Mouse (Mus musculus): ENCODE data around the gene Lrrc71. TPM values are rescaled to one million over a fixed set of nuclear protein-coding genes. Genes with fewer than 3 reads are reported as not detected.

Gene Lrrc71
- total and polyA plus RNA-seq, 2 experiments from 2014 or later, result 0.66 to 1.3 TPM

- Histone ChIP-seq H3K27me3 (ENCODE audit: insufficient read depth, low read length) (peaks cover 13% of the 10 kb centered on the region), H3K27ac (ENCODE audit: low read depth, low read length) (no peak overlapping the region)
These were observed 17.9 kb upstream of the Lrrc71 start for GRCm38 (mm10) chr3:87766284-87766667.

GRCm38 (mm10) chr3:87765631-87766283 is 17.3 kb upstream of the Lrrc71 start:
- no peak overlapping the region for H3K27ac ChIP-seq (ENCODE audit: low read depth, low read length)

More at GRCm38 (mm10) chr3:87766284-87766667, 17.9 kb upstream of the Lrrc71 start:
- no peaks in the 10 kb centered on the region for H3K36me3 ChIP-seq (ENCODE audit: insufficient read depth, low read length)
- no peak for DNase-seq (ENCODE audit: low spot score)
- no peaks in the 10 kb centered on the region for H3K4me1 ChIP-seq (ENCODE audit: insufficient read depth, low read length)
- no peaks in the 10 kb centered on the region for H3K9me3 ChIP-seq (ENCODE audit: low read length)
- H3K4me3 ChIP-seq (ENCODE audit: low read depth, low read length), result no peak overlapping the region
- no peak for ATAC-seq (ENCODE audit: low FRiP score)
- WGBS, result 85% methylated on average over 3 of the region's 3 CpGs
- H3K9ac ChIP-seq (replicated peaks; ENCODE audit: low read length, poor library complexity, severe bottlenecking), result no peak overlapping the region
- TF ChIP-seq CTCF (IDR thresholded peaks at IDR 0.05), result no peak
- no peak overlapping the region for H3K4me2 ChIP-seq (ENCODE audit: low read depth, low read length, poor library complexity, severe bottlenecking)

GRCm38 (mm10) chr3:87765091-87765490 is 16.7 kb upstream of the Lrrc71 start:
- no peak for DNase-seq (ENCODE audit: low spot score)
- H3K9ac ChIP-seq (replicated peaks; ENCODE audit: low read length, poor library complexity, severe bottlenecking), result no peak overlapping the region

More at GRCm38 (mm10) chr3:87765631-87766283, 17.3 kb upstream of the Lrrc71 start:
- H3K4me2 ChIP-seq (ENCODE audit: low read depth, low read length, poor library complexity, severe bottlenecking), result no peak overlapping the region
- ATAC-seq (ENCODE audit: low FRiP score), result no peak
- H3K4me3 ChIP-seq (ENCODE audit: low read depth, low read length), result no peak overlapping the region
- no peak overlapping the region for H3K9ac ChIP-seq (replicated peaks; ENCODE audit: low read length, poor library complexity, severe bottlenecking)
- H3K4me1 ChIP-seq (ENCODE audit: insufficient read depth, low read length), result no peaks in the 10 kb centered on the region
- H3K27me3 ChIP-seq (ENCODE audit: insufficient read depth, low read length), result peaks cover 13% of the 10 kb centered on the region
- DNase-seq (ENCODE audit: low spot score), result no peak
- 82% methylated on average over 5 of the region's 5 CpGs for WGBS
- no peaks in the 10 kb centered on the region for H3K9me3 ChIP-seq (ENCODE audit: low read length)
- TF ChIP-seq CTCF (IDR thresholded peaks at IDR 0.05), result no peak
- no peaks in the 10 kb centered on the region for H3K36me3 ChIP-seq (ENCODE audit: insufficient read depth, low read length)

GRCm38 (mm10) chr3:87764506-87764905 is 16.1 kb upstream of the Lrrc71 start:
- DNase-seq (ENCODE audit: low spot score) (no peak), ATAC-seq (ENCODE audit: low FRiP score) (no peak)
- no peak overlapping the region for H3K27ac ChIP-seq (ENCODE audit: low read depth, low read length)
- no peaks in the 10 kb centered on the region for H3K36me3 ChIP-seq (ENCODE audit: insufficient read depth, low read length)
- H3K4me1 ChIP-seq (ENCODE audit: insufficient read depth, low read length), result no peaks in the 10 kb centered on the region
- peaks cover 9% of the 10 kb centered on the region for H3K27me3 ChIP-seq (ENCODE audit: insufficient read depth, low read length)
- no peak overlapping the region for H3K9ac ChIP-seq (replicated peaks; ENCODE audit: low read length, poor library complexity, severe bottlenecking)
- H3K9me3 ChIP-seq (ENCODE audit: low read length), result no peaks in the 10 kb centered on the region
- TF ChIP-seq CTCF (IDR thresholded peaks at IDR 0.05), result no peak
- 44% methylated on average over 10 of the region's 10 CpGs for WGBS
- no peak overlapping the region for H3K4me3 ChIP-seq (ENCODE audit: low read depth, low read length)
- peak overlapping the region; percentile 15; the same call in 1 of the 2 replicates for H3K4me2 ChIP-seq (ENCODE audit: low read depth, low read length, poor library complexity, severe bottlenecking)

More at GRCm38 (mm10) chr3:87765091-87765490, 16.7 kb upstream of the Lrrc71 start:
- 27% methylated on average over 10 of the region's 10 CpGs for WGBS
- ATAC-seq (ENCODE audit: low FRiP score), result no peak
- H3K36me3 ChIP-seq (ENCODE audit: insufficient read depth, low read length), result no peaks in the 10 kb centered on the region
- TF ChIP-seq CTCF (IDR thresholded peaks at IDR 0.05), result peak; percentile 12; the same call in 1 of the 2 replicates
- peak overlapping the region; percentile 15; the same call in 1 of the 2 replicates for H3K4me2 ChIP-seq (ENCODE audit: low read depth, low read length, poor library complexity, severe bottlenecking)
- no peaks in the 10 kb centered on the region for H3K9me3 ChIP-seq (ENCODE audit: low read length)
- peaks cover 13% of the 10 kb centered on the region for H3K27me3 ChIP-seq (ENCODE audit: insufficient read depth, low read length)
- no peak overlapping the region for H3K27ac ChIP-seq (ENCODE audit: low read depth, low read length)
- H3K4me3 ChIP-seq (ENCODE audit: low read depth, low read length), result no peak overlapping the region
- H3K4me1 ChIP-seq (ENCODE audit: insufficient read depth, low read length), result no peaks in the 10 kb centered on the region

GRCm38 (mm10) chr3:87763683-87764289 is 15.4 kb upstream of the Lrrc71 start:
- H3K9ac ChIP-seq (replicated peaks; ENCODE audit: low read length, poor library complexity, severe bottlenecking), result no peak overlapping the region
- H3K36me3 ChIP-seq (ENCODE audit: insufficient read depth, low read length), result no peaks in the 10 kb centered on the region
- no peak overlapping the region for H3K4me3 ChIP-seq (ENCODE audit: low read depth, low read length)
- H3K9me3 ChIP-seq (ENCODE audit: low read length), result no peaks in the 10 kb centered on the region
- H3K4me1 ChIP-seq (ENCODE audit: insufficient read depth, low read length), result no peaks in the 10 kb centered on the region
- ATAC-seq (ENCODE audit: low FRiP score) (no peak), DNase-seq (ENCODE audit: low spot score) (peak; percentile 41)
- 29% methylated on average over 15 of the region's 15 CpGs for WGBS
- H3K27ac ChIP-seq (ENCODE audit: low read depth, low read length), result no peak overlapping the region
- peak overlapping the region; percentile 6; the same call in 1 of the 2 replicates for H3K4me2 ChIP-seq (ENCODE audit: low read depth, low read length, poor library complexity, severe bottlenecking)
- peaks cover 1% of the 10 kb centered on the region for H3K27me3 ChIP-seq (ENCODE audit: insufficient read depth, low read length)
- TF ChIP-seq CTCF (IDR thresholded peaks at IDR 0.05), result no peak

GRCm38 (mm10) chr3:87763202-87763601 is 14.8 kb upstream of the Lrrc71 start:
- H3K9ac ChIP-seq (replicated peaks; ENCODE audit: low read length, poor library complexity, severe bottlenecking), result no peak overlapping the region
- TF ChIP-seq CTCF (IDR thresholded peaks at IDR 0.05), result no peak
- no peak for ATAC-seq (ENCODE audit: low FRiP score)
- WGBS, result 68% methylated on average over 4 of the region's 4 CpGs
- H3K4me2 ChIP-seq (ENCODE audit: low read depth, low read length, poor library complexity, severe bottlenecking), result no peak overlapping the region
- no peaks in the 10 kb centered on the region for H3K4me1 ChIP-seq (ENCODE audit: insufficient read depth, low read length)
- H3K27ac ChIP-seq (ENCODE audit: low read depth, low read length), result no peak overlapping the region
- no peaks in the 10 kb centered on the region for H3K27me3 ChIP-seq (ENCODE audit: insufficient read depth, low read length)
- no peaks in the 10 kb centered on the region for H3K9me3 ChIP-seq (ENCODE audit: low read length)
- H3K36me3 ChIP-seq (ENCODE audit: insufficient read depth, low read length), result no peaks in the 10 kb centered on the region
- no peak for DNase-seq (ENCODE audit: low spot score)
- H3K4me3 ChIP-seq (ENCODE audit: low read depth, low read length), result no peak overlapping the region
